Mouse (Mus musculus) testis, adult 2 months (tissue): ENCODE data around the gene Fndc8. TPM values are rescaled to one million over a fixed set of nuclear protein-coding genes. Genes with fewer than 3 reads are reported as not detected.

Source experiments
- H3K27ac ChIP-seq: fragments of 200-500 bp; 2 replicates; pipeline ENCODE4 v1.5.1; 2012; ENCODE audit warnings: low read depth, low read length; ENCODE audit not compliant: control insufficient read depth, insufficient read depth
- H3K27me3 ChIP-seq: fragments of 200-500 bp; 2 replicates; pipeline ENCODE4 v1.6.1; 2012; ENCODE audit warnings: mild to moderate bottlenecking, low read length, moderate library complexity; ENCODE audit not compliant: control insufficient read depth, insufficient read depth
- H3K36me3 ChIP-seq: fragments of 200-500 bp; 2 replicates; pipeline ENCODE4 v1.6.1; 2012; ENCODE audit warnings: mild to moderate bottlenecking, low read length; ENCODE audit not compliant: control insufficient read depth, insufficient read depth
- H3K4me1 ChIP-seq: fragments of 200-500 bp; 2 replicates; pipeline ENCODE4 v1.6.1; 2012; ENCODE audit warnings: low read length; ENCODE audit not compliant: control insufficient read depth, insufficient read depth
- H3K4me3 ChIP-seq: fragments of 200-500 bp; 2 replicates; pipeline ENCODE4 v1.5.1; 2012; ENCODE audit warnings: low read depth, mild to moderate bottlenecking, low read length, moderate library complexity, mixed read lengths; ENCODE audit not compliant: control insufficient read depth
- CTCF ChIP-seq: fragments of 200-500 bp; IDR thresholded peaks from 2 replicates; pipeline ENCODE4 v1.5.1; 2012; ENCODE audit warnings: low read depth, mild to moderate bottlenecking, inconsistent platforms, low read length, moderate library complexity; ENCODE audit not compliant: control insufficient read depth, insufficient read depth, insufficient replicate concordance
- POLR2A ChIP-seq: fragments of 200-500 bp; IDR thresholded peaks from 2 replicates; pipeline ENCODE4 v1.6.1; 2012; ENCODE audit warnings: low read depth, mild to moderate bottlenecking, inconsistent platforms, low read length, moderate library complexity; ENCODE audit not compliant: control insufficient read depth
- polyA plus RNA-seq: library from polyadenylated mRNA; depleted of rRNA; stranded (reverse); fragments of >200 nt; gene quantifications from 2 replicates; pipeline ENCODE4 v1.2.3, GENCODE M21; 2012

Gene Fndc8
- polyA plus RNA-seq, 1 experiment: 144 TPM

DNA sequence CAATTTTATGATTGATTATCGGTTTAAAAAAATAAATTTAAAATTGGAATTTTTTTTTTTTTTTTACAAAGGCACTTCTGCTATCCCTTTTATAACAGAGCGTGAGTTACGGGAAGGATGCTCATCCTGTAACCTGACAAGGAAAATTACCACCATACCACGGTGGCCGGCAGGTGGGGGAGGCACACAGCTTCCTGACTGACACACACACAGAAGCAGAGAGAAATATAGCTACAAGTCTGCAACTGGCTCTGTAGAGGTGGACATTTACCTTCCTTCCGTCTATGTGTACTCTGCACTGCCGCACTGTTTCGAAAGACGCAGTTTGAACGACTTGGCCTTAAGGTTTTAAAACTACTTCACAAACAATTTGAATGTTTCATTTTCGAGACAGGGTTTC lies 39.8 kb upstream of the Fndc8 start:
- no peak for TF ChIP-seq CTCF
- no peak for TF ChIP-seq POLR2A
- no peak overlapping the region for H3K27ac ChIP-seq
- H3K4me1 ChIP-seq: no peaks in the 10 kb centered on the region; the same call in 1 of the 2 replicates
- no peaks in the 10 kb centered on the region for H3K36me3 ChIP-seq
- no peaks in the 10 kb centered on the region for H3K27me3 ChIP-seq
- no peak overlapping the region for H3K4me3 ChIP-seq

DNA sequence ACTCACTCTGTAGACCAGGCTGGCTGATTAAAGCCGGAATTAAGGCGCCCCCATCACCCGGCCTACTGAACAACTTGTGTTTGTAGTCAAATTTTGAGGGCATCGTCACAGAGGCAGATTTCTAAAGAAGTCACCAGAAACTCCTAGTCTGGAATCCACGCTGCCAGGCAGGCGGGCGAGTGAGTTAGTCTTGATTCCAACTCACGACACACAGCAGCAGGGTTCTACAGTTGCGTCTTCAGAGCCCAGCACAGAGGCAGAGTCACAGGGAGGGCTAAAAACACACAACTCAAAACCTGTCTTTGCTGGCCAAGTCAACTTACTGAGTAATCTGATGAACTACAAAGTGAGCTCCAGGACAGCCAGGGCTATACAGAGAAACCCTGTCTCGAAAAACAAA lies 39.4 kb upstream of the Fndc8 start:
- no peaks in the 10 kb centered on the region for H3K36me3 ChIP-seq
- no peaks in the 10 kb centered on the region for H3K27me3 ChIP-seq
- H3K4me3 ChIP-seq: no peak overlapping the region
- no peak overlapping the region for H3K27ac ChIP-seq
- no peaks in the 10 kb centered on the region; the same call in 1 of the 2 replicates for H3K4me1 ChIP-seq
- TF ChIP-seq CTCF: no peak
- no peak for TF ChIP-seq POLR2A

- Histone ChIP-seq H3K27ac (no peak overlapping the region), H3K36me3 (no peaks in the 10 kb centered on the region), H3K4me1 (no peaks in the 10 kb centered on the region; the same call in 1 of the 2 replicates), H3K4me3 (no peak overlapping the region), H3K27me3 (no peaks in the 10 kb centered on the region)
- TF ChIP-seq CTCF (no peak), POLR2A (no peak)
Observed at GRCm38 (mm10) chr11:82852958-82853357, 39.0 kb upstream of the Fndc8 start.

DNA sequence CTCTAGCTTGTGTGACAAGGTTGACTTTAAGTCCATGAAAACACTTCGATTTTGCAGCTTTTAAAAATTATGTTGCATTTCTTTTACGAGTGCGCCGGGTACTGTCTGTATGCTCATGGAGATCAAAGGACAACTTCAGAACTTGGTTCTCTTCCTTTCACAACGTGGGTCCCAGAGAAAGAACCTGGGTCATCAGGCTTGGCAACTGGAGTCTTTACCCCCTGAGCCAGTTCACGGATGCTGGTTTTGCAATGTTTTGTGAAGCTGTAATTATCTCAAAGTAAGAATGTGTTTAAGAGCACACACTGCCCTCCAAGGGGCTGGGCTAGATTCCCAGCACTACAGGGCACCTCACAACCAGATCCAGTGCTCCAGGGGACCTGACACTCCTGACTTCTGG lies 37.8 kb upstream of the Fndc8 start:
- H3K4me1 ChIP-seq: no peaks in the 10 kb centered on the region; the same call in 1 of the 2 replicates
- no peak overlapping the region for H3K27ac ChIP-seq
- no peak overlapping the region for H3K4me3 ChIP-seq
- no peaks in the 10 kb centered on the region for H3K36me3 ChIP-seq
- H3K27me3 ChIP-seq: no peaks in the 10 kb centered on the region
- no peak for TF ChIP-seq POLR2A
- no peak for TF ChIP-seq CTCF

DNA sequence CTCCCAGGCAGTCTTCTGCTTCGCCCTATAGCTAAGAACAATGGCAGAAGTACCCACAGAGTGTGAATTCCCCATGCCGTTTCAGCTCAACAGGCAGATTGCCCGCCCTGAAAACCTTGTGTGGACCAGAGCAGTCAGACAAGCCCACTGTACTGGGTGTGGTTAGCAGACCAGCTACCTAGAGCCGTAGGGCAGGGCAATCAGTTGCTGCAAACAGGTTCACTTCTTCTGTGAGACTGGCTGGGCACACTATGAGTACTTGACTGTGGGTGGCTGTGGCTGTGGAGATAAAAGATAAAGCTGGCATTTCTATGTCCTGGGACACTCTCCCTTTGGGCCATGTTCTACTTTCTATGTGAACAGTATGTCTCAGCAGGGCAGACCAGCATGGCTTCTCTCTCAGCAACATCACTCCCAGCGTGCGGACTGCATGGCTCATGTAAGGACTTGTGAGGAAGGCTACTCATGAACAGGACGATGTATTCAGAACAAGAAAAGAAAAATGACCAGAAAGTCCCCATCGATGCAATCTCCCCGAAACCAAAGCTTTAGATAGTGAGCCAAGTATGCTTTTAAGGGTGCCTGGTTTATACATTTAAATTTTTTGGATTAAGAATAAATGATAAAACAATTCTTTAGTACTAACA lies 36.5 kb upstream of the Fndc8 start:
- Histone ChIP-seq H3K36me3 (no peaks in the 10 kb centered on the region), H3K27ac (no peak overlapping the region), H3K4me1 (no peaks in the 10 kb centered on the region; the same call in 1 of the 2 replicates), H3K27me3 (no peaks in the 10 kb centered on the region), H3K4me3 (no peak overlapping the region)
- TF ChIP-seq POLR2A: no peak
- no peak for TF ChIP-seq CTCF

DNA sequence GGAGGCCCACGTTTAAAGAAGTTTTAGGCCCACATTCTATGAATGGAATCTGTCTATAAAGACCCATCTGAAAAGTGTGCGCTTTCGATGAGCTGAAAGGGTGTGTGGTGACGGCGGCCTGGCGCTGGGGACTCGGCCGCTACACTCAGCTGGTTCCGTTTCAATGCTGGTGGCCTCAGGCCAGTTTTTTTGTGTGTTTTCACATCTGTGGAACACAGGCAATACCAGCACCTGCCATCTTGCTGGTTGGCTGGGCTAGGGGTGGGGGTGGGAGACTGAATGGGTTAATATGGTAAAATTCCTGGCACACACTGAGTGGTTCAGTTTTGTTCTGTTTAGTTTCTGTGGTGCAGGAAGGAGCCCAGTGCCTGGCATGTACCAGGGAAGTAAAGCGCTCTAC lies 35.9 kb upstream of the Fndc8 start:
- Histone ChIP-seq H3K27ac (no peak overlapping the region), H3K27me3 (no peaks in the 10 kb centered on the region), H3K4me3 (no peak overlapping the region), H3K4me1 (no peaks in the 10 kb centered on the region; the same call in 1 of the 2 replicates), H3K36me3 (no peaks in the 10 kb centered on the region)
- TF ChIP-seq CTCF (no peak), POLR2A (no peak)

DNA sequence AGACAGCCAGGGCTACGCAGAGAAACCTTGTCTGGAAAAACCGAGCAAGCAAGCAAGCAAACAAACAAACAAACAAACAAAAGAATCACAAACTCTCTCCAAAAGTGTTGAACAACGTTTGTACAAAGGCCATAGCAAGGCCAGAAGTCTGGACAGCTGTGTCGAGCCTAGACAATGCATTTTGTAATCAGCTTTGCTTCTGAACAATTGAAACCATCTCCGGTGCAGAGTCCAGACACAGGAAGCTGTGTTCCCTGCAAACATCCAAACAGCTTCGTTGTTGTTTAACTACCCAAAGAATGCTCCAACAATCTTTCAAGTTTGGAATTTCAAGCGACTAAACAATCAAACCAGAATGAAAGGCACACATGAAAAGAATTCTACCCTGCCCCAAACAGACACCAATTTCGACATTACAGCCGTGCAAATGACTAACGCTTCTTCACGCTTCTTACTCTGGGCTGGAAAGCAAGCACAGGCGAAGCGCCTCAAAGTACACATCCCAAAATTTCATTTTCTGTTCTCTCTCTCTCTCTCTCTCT lies 34.5 kb upstream of the Fndc8 start:
- Histone ChIP-seq H3K4me1 (no peaks in the 10 kb centered on the region; the same call in 1 of the 2 replicates), H3K36me3 (no peaks in the 10 kb centered on the region), H3K4me3 (no peak overlapping the region), H3K27ac (no peak overlapping the region), H3K27me3 (no peaks in the 10 kb centered on the region)
- TF ChIP-seq POLR2A: no peak
- TF ChIP-seq CTCF: no peak

- Histone ChIP-seq H3K27me3 (no peaks in the 10 kb centered on the region), H3K36me3 (no peaks in the 10 kb centered on the region), H3K4me1 (no peaks in the 10 kb centered on the region; the same call in 1 of the 2 replicates), H3K27ac (no peak overlapping the region), H3K4me3 (no peak overlapping the region)
- TF ChIP-seq POLR2A (no peak), CTCF (no peak)
Observed at GRCm38 (mm10) chr11:82860759-82861158, 31.2 kb upstream of the Fndc8 start.
